Mouse (Mus musculus) spleen, postnatal 4 days (tissue): ENCODE measurements around the gene Adam29.

Experiments
- DNase-seq, 2 experiments: peaks; one replicate each; pipeline ENCODE4 v3.0.0; 2022; ENCODE audit warnings: low spot score in 2 of 2

The Adam29 gene

DNA sequence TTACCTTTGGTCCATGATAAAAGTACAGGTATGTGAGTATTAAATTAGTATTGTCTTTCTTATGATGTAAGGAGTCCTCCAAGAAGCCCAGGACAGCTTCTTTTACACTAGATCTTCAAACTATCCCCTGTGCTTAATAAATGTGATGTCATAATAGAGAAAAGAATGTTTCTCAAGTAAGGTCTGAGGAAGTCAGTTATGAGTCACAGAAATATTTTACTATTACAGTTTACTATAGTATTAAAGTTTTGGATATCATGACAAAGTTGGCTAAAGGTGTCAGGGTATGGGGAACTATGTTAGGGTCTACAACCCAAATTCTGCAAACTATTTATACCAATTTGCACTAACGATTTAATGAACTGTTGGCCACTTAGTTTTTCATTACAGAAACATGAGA is at the start of gene Adam29:
Gene Adam29 (minus strand): TSS at position 101 of the 400 bp plus-strand sequence.
- DNase-seq, result no peak

DNA sequence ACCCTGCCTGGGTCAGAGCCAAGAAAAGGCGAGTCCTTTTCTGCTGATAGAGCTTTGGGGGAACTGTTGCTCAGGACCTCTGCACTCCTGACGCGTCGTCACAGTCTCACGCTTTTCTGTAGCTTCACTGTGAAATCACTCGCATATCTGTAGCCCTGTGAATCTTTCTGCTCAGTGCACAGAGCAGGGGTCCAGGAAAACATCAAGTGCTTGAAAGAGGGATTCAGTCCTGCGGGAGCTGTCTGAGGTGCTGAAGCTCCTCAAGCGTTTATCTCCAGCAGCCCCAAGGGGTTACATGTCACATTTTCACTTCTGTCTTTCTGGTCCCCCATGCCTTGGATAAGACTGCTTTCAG is 33.8 kb upstream of the Adam29 start:
- DNase-seq, result no peak

DNA sequence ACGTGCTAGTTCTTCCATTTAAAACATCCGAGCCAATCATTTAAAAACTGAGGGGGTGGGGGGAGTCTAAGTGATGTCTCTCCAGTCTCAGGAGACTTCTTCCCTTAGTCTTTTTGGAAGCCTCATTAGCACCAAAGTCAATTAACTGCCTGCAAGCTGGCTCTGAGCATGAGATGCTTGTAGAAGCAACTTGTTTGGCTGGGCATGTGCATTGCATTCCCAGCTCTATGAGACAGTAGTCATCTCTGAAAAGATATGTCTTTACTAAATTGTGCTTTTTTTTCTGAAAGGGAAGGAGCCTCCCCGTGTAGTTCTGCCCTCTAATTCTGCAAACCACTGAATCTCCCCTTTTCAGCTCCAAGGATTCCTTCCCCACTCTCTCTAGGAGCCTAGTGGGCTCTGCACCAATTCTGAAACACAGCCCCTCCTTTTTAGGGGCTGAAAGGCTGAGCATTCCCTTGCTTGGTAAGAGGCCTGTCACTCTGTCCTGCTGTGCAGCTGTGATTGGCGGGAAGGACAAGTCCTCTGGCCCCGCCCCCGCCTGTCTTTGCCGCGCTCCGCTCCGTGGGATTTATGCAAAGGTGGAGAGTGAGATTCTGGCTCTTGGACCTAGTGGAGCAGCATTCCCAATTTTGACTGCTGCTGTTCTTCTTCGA is 33.2 kb upstream of the Adam29 start, which contains the start of gene Glra3:
Gene Glra3 (plus strand): TSS at position 591 of the 656 bp plus-strand sequence.
- DNase-seq, result no peak
